Comparison of ENCODE assay signal across 9 mouse cellular contexts in genomic region chr11:115427482-115428331, GRCm38 (mm10). TPM values are rescaled to one million over a fixed set of nuclear protein-coding genes. Genes with fewer than 3 reads are reported as not detected.
DNase-seq lines count a peak whose midpoint lies in the region; ATAC-seq and TF ChIP-seq lines count a peak whose summit lies in the region.
"Had no signal": no experiment of that assay in that cellular context is flagged by ENCODE, and none has a peak within 500 bp of the region (broad histone marks: within the 10 kb centered on the region; RNA-seq: fewer than 3 reads in every experiment).

No protein-coding gene starts in this region.

- ATAC-seq in common myeloid progenitor, adult 5-6 weeks (replicated peaks; ENCODE audit: low read depth, poor library complexity, severe bottlenecking): peak; percentile 88
- peak; percentile 82 for ATAC-seq in hindbrain, postnatal 0 days
- ATAC-seq in megakaryocyte progenitor cell, adult 5-6 weeks (replicated peaks; ENCODE audit: poor library complexity): peak; percentile 99

- H3K27me3 ChIP-seq in hindbrain, postnatal 0 days (ENCODE audit: insufficient read depth, low read length): no peaks in the 10 kb centered on the region

- TF ChIP-seq CTCF in gastrocnemius, adult 2 months (IDR thresholded peaks at IDR 0.05): peak; percentile 83
- TF ChIP-seq CTCF in hindbrain, postnatal 0 days (IDR thresholded peaks at IDR 0.05; ENCODE audit: low read depth): peak; percentile 90

- H3K4me1 ChIP-seq in hindbrain, postnatal 0 days (ENCODE audit: insufficient read depth, low read length): no peaks in the 10 kb centered on the region

- peaks cover 53% of the 10 kb centered on the region for H3K36me3 ChIP-seq in hindbrain, postnatal 0 days (ENCODE audit: insufficient read depth, low read length)

- DNase-seq in ovary, adult 18-20 months (ENCODE audit: low spot score): peak; percentile 43
- no peak for DNase-seq in ovary, postnatal 10 days (ENCODE audit: low spot score)
- peak; percentile 72 for DNase-seq in gastrocnemius, adult 2 months
- peak; percentile 92 for DNase-seq in hindbrain, postnatal 0 days (ENCODE audit: low spot score)
- DNase-seq in left cerebral cortex, postnatal 10 days (ENCODE audit: extremely low spot score in 1 of 2, low spot score in 2 of 2): peak; percentile 72 to 83
- peak; percentile 71 for DNase-seq in right cerebral cortex, postnatal 14 days

- peak overlapping the region; percentile 32 for H3K4me2 ChIP-seq in hindbrain, postnatal 0 days (ENCODE audit: low read depth, low read length)

- intact Hi-C loops in gastrocnemius, adult 2 months (cut with DNase I): loop anchor here (2.0 to 5.0 kb wide), 2 partner anchors 47 to 70 kb away; partner anchors contain the start of gene Armc7
- intact Hi-C loops in left cerebral cortex, postnatal 10 days (cut with DNase I): no loop called here

- no peak overlapping the region; the same call in 1 of the 2 replicates for H3K9ac ChIP-seq in hindbrain, postnatal 0 days (replicated peaks; ENCODE audit: low read length)

- H3K9me3 ChIP-seq in hindbrain, postnatal 0 days (ENCODE audit: low read length): no peaks in the 10 kb centered on the region

- WGBS in hindbrain, postnatal 0 days: 29% methylated on average over 20 of the region's 20 CpGs

- H3K4me3 ChIP-seq in gastrocnemius, adult 2 months: peak overlapping the region; percentile 43
- H3K4me3 ChIP-seq in hindbrain, postnatal 0 days (ENCODE audit: low read length): no peak overlapping the region; the same call in 1 of the 2 replicates

- peak overlapping the region; percentile 61 for H3K27ac ChIP-seq in gastrocnemius, adult 2 months
- H3K27ac ChIP-seq in hindbrain, postnatal 0 days: peak overlapping the region; percentile 28

RNA-seq across cellular contexts. Expression of gene Kctd2, which starts 7.8 kb away (rescaled TPM):
- total RNA-seq in common myeloid progenitor, adult 5-6 weeks (2017): 12.3 and 15.4 TPM in 2 replicates
- 10 to 100 TPM; 14.8 to 22.3 TPM for total RNA-seq in gastrocnemius, adult 2 months (2021)
- total RNA-seq in hindbrain, postnatal 0 days (2014; rRNA removed): 19.0 and 21.0 TPM in 2 replicates
- polyA plus RNA-seq in hindbrain, postnatal 0 days (2015; fragmentation: Nextera tagmentation; extraction: Ambion mirVana): 22.1 and 24.5 TPM in 2 replicates
- total RNA-seq in left cerebral cortex, postnatal 10 days (2021): 10 to 100 TPM; 54.3 to 55.7 TPM
- total RNA-seq in megakaryocyte progenitor cell, adult 5-6 weeks (2015): 13.0 and 15.0 TPM in 2 replicates
- 9.0 and 17.0 TPM in 2 replicates for total RNA-seq in megakaryocyte progenitor cell, adult 5-6 weeks (2017)

RNA-seq across cellular contexts. Expression of gene Atp5h, which starts 7.9 kb away (rescaled TPM):
- total RNA-seq in common myeloid progenitor, adult 5-6 weeks (2017): 531 and 684 TPM in 2 replicates
- total RNA-seq in gastrocnemius, adult 2 months (2021): 100 to 1,000 TPM; 680 to 956 TPM
- 203 and 240 TPM in 2 replicates for total RNA-seq in hindbrain, postnatal 0 days (2014; rRNA removed)
- 1,097 and 1,122 TPM in 2 replicates for polyA plus RNA-seq in hindbrain, postnatal 0 days (2015; fragmentation: Nextera tagmentation; extraction: Ambion mirVana)
- 100 to 1,000 TPM; 399 to 414 TPM for total RNA-seq in left cerebral cortex, postnatal 10 days (2021)
- 703 and 731 TPM in 2 replicates for total RNA-seq in megakaryocyte progenitor cell, adult 5-6 weeks (2015)
- total RNA-seq in megakaryocyte progenitor cell, adult 5-6 weeks (2017): 770 and 871 TPM in 2 replicates

RNA-seq across cellular contexts. Expression of gene Trim80, which starts 12.6 kb away (rescaled TPM):
- total RNA-seq in common myeloid progenitor, adult 5-6 weeks (2017): not detected in 2 replicates
- not detected for total RNA-seq in gastrocnemius, adult 2 months (2021)
- not detected in 2 replicates for total RNA-seq in hindbrain, postnatal 0 days (2014; rRNA removed)
- polyA plus RNA-seq in hindbrain, postnatal 0 days (2015; fragmentation: Nextera tagmentation; extraction: Ambion mirVana): 0.11 TPM in 1 of 2 replicates, not detected in the other
- under 1 TPM in 1 of 2 experiments, not detected in 1; 0.24 TPM for total RNA-seq in left cerebral cortex, postnatal 10 days (2021)
- total RNA-seq in megakaryocyte progenitor cell, adult 5-6 weeks (2015): not detected in 2 replicates
- total RNA-seq in megakaryocyte progenitor cell, adult 5-6 weeks (2017): not detected in 2 replicates
- polyA plus RNA-seq: stomach, embryonic 14.5 days had no signal

RNA-seq across cellular contexts. Expression of gene Mrpl58, which starts 24.2 kb away (rescaled TPM):
- 67.7 and 94.1 TPM in 2 replicates for total RNA-seq in common myeloid progenitor, adult 5-6 weeks (2017)
- 10 to 100 TPM; 79.2 to 99.2 TPM for total RNA-seq in gastrocnemius, adult 2 months (2021)
- total RNA-seq in hindbrain, postnatal 0 days (2014; rRNA removed): 138 and 204 TPM in 2 replicates
- polyA plus RNA-seq in hindbrain, postnatal 0 days (2015; fragmentation: Nextera tagmentation; extraction: Ambion mirVana): 205 and 210 TPM in 2 replicates
- total RNA-seq in left cerebral cortex, postnatal 10 days (2021): 10 to 100 TPM; 96.2 to 98.8 TPM
- 83.4 and 98.3 TPM in 2 replicates for total RNA-seq in megakaryocyte progenitor cell, adult 5-6 weeks (2015)
- total RNA-seq in megakaryocyte progenitor cell, adult 5-6 weeks (2017): 81.1 and 96.4 TPM in 2 replicates

RNA-seq across cellular contexts. Expression of gene Slc16a5, which starts 34.6 kb away (rescaled TPM):
- total RNA-seq in common myeloid progenitor, adult 5-6 weeks (2017): not detected in 2 replicates
- not detected for total RNA-seq in gastrocnemius, adult 2 months (2021)
- total RNA-seq in hindbrain, postnatal 0 days (2014; rRNA removed): 0.10 TPM in 1 of 2 replicates, not detected in the other
- 0.30 and 0.66 TPM in 2 replicates for polyA plus RNA-seq in hindbrain, postnatal 0 days (2015; fragmentation: Nextera tagmentation; extraction: Ambion mirVana)
- not detected for total RNA-seq in left cerebral cortex, postnatal 10 days (2021)
- not detected in 2 replicates for total RNA-seq in megakaryocyte progenitor cell, adult 5-6 weeks (2015)
- total RNA-seq in megakaryocyte progenitor cell, adult 5-6 weeks (2017): not detected in 2 replicates
